Mouse (Mus musculus) hindlimb bud, embryonic 11.5 days (tissue): ENCODE results near the gene Ccr9.
"Not testable (repeated sequence)": the region's sequence is repeated elsewhere in the genome, so short reads cannot be mapped to it uniquely, and the experiment has no call there.

Source experiments
- DNase-seq: peaks from one replicate; pipeline ENCODE4 v3.0.0-alpha.2; 2012; ENCODE audit warnings: low read depth, low spot score; ENCODE audit errors: extremely low spot score

The Ccr9 gene

GRCm38 (mm10) chr9:123713111-123713510, 34.9 kb downstream of the Ccr9 start:
- no peak for DNase-seq

DNA sequence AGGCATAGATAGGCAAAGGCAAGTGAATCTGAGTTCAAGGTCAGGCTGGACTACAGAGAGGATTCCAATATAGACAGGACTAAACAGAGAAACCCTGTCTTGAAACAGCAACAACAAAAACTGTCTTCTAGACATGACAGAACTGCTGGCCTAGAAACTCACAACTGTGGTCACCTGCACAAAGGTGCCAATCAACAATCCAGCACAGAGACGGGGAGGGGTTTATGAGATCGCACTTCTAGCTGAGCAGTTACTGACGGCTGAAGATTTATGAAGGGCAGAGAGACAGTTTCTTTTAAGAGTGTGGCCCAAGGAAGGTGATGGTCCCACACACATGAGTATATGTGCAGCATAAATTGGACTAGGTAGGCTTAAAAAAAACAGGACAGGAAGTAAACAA, 38.1 kb downstream of the Ccr9 start:
- no peak for DNase-seq

- DNase-seq, result peak; percentile 96
Measured at GRCm38 (mm10) chr9:123717186-123718008, 39.2 kb downstream of the Ccr9 start, which contains the start of gene Lztfl1. Gene Lztfl1 (minus strand): TSS chr9:123717697.

- no peak for DNase-seq
Measured at GRCm38 (mm10) chr9:123722737-123723493, 44.7 kb downstream of the Ccr9 start.

DNA sequence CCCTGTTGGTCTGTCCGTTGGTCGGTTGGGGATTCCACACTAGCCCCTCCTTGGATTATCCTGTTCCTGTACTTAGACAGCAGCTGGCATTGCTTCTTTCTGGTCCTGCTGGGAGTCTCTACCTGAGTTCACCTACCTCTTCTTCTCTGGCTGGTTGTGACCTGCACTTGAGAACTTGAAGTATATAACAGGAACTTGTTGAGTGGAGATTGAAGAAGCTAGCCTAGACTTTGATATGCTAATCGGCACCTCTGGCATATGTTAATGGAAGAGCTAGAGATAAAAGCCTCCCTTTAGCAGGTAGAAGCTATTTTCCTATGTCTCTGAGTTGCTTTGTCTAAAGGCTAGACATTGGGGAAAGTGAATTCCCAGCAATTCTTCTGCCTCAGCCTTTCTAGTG, 53.0 kb downstream of the Ccr9 start:
- no peak for DNase-seq

DNA sequence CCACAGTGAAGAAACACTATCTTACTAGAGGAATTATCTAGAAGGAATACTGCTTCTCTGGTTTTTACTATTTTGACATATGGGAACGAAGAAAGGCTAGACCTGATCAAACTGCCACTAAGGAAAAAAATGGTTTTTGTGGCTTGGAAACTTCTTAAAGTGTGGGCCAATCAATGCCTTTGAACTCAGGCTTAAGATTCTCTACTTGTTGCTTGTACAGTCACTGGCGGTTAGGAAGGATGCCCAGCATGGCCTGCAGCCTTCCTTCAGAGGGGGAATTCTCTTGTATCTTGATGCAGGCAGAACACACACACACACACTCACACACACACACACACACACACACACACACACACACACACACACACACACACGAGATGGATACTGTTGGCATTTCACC, 55.9 kb downstream of the Ccr9 start:
- DNase-seq, result no peak

GRCm38 (mm10) chr9:123740799-123741198, 62.6 kb downstream of the Ccr9 start:
- no peak for DNase-seq

DNA sequence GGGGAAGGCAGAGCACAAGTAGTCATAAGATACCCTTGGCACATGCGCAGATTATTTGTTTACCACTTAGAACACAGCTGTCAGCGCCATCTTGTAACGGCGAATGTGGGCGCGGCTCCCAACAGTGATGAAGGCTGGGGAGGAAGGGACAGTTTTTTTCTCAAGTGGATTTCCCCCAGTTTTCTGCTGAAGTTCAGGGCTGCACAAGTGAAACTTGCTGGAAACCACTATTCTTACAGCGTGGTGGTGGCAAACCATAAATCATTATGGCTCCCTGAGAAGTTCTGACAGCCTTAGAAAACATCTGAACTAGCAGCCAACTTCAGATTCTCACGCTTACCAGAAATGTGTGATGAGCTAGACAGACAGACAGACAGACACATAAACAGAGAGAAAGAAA, 71.4 kb downstream of the Ccr9 start:
- DNase-seq, result not testable (repeated sequence)

DNA sequence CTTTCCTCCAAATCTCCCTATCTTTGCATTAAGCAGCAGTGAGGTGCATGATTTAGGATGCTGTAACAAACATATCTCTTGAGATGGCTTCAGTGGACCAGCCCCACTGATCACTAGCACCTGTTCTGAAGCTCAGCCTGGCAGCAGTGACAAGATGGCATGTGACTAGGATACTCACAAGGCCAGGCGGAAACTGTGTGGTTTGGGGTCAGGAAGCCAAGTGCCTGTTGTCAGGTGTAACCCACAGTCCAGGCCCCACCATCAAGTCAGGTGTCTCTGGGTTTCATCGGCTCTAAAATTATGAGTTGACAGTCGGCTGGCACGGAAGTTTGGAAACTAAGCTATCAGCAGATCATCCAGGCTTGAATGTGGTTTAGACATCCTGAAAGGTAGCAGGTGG, 76.1 kb downstream of the Ccr9 start:
- DNase-seq, result no peak

GRCm38 (mm10) chr9:123756752-123757151, 78.5 kb downstream of the Ccr9 start:
- no peak for DNase-seq

GRCm38 (mm10) chr9:123757326-123757725, 79.1 kb downstream of the Ccr9 start:
- DNase-seq, result no peak

- DNase-seq, result no peak
Measured at GRCm38 (mm10) chr9:123758156-123758555, 79.9 kb downstream of the Ccr9 start.

DNA sequence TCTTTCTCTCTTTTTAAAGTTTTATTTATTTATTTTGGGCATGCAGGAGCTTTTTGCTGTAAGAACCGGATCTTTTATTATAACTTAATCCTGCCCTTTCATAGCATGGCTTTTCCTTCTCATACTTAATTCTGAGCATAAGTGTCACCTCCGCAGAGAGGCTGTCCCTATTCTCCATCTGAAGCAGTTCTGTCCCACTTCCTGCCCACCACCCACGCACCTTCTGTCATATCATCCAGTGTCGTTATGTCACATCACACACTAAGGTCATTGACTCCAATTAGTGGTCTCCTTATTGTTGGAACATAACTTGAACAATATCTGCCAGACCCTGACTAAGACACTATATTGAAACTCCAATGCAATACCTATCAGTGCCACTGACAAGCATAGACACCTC, 80.4 kb downstream of the Ccr9 start:
- DNase-seq, result no peak

DNA sequence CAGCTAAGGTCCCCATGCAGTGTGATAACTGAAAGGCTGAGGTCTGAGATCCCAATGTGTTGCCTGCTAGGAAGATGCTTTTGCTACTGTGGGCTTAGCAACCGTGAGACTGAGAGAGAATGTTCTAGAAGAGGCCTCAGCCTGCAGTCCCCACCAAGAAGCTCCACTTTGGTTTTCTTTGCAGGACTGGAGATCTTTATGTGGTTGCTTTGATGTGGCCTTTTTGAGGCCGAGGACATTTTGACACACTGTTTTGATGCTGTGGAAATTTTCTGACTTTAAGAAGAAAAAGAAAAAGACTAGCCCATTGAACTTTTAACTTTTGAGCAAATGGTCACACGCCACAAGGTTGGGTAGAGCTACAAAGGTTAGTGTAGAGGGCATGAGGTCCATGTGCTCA, 82.6 kb downstream of the Ccr9 start:
- DNase-seq, result no peak

DNA sequence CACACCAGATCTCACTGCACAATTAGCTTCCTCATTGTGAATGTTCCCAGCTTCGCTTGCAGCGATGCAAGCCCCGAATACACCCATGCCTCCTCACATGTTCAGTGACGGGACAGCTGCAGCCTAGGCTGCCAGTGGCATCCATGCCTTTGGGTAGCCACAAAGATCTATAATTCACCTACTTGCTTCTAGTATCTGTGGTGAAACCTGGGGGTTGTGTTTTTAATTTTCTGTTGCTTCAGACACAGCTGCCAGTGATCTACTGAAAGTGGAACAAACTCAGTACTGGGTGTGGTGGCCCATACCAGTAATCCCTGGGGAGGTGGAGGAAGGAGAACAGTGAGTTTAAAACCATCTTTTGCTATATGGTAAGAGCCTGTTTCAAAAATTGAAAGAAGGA, 84.6 kb downstream of the Ccr9 start:
- DNase-seq, result no peak

- no peak for DNase-seq
Measured at GRCm38 (mm10) chr9:123763771-123764170, 85.5 kb downstream of the Ccr9 start.

DNA sequence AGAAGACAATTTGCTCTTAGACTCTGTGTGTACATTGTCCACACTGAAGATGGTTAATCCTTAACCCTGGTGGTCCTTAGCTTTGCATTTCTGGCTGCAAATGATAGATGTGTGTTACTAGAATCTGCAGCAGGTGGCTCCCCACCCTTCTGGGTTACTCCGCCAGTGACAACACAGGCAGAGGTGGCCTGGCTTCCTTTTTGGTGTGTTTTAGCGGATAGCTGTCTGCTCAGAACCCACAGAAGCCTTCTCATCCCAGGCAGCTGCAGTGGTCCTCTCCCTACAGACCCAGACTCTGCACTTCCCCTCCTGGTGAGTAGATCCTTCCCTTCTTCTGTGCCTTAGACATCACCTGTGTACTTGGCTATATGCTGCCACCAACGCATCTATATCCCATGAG, 88.8 kb downstream of the Ccr9 start:
- DNase-seq, result no peak

DNA sequence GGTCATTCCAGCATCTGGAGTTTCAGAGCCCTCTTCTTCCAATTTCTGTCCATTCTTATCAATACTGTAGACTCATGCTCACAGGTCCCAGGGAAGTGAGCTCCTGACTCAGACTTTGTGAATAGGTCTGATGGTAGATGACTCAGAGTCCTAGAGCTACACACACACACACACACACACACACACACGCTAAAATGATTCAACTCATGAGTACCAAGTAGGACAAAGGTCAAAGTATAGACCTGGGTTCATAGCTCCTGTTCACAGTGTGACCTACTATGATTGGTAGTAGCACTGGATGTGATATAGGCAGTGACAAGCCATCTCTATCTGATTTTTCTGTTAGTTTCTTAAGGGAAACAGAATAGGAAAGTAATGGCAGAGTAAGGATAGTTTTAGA, 90.2 kb downstream of the Ccr9 start:
- DNase-seq, result no peak

DNA sequence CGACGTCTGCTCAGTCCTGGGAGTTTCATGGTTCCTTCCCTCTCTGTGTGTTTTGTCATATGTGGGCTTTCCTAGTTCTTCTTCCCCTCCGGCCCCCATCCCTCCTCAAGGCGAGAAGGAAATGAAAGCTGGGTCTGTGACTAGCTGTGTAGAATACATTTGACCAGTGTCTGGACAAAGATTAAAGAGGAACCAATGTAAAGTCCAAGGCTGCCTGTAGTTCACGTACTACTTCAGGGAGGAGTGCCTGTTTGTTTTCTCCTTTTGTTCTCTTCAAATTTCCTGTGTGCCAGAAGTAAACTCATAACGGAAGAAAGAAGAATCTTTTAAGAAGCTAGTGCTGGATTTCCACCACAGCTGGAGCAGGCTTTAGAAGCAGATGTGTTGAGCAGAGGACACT, 91.3 kb downstream of the Ccr9 start:
- no peak for DNase-seq

DNA sequence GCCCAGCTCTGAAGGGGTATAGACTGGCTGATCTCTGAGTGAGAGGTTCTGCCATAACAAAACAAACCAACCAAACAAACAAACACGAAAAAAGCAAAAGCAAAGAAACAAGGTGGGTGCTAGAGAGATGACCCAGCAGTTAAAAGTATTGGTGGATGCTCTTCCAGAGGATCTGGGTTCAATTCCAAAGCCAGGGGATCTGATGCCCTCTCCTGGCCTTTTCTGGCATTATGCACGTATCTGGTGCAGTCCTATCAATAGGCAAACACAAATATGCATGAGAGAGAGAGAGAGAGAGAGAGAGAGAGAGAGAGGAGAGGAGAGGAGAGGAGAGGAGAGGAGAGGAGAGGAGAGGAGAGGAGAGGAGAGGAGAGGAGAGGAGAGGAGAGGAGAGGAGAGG, 95.1 kb downstream of the Ccr9 start:
- DNase-seq, result not testable (repeated sequence)

DNA sequence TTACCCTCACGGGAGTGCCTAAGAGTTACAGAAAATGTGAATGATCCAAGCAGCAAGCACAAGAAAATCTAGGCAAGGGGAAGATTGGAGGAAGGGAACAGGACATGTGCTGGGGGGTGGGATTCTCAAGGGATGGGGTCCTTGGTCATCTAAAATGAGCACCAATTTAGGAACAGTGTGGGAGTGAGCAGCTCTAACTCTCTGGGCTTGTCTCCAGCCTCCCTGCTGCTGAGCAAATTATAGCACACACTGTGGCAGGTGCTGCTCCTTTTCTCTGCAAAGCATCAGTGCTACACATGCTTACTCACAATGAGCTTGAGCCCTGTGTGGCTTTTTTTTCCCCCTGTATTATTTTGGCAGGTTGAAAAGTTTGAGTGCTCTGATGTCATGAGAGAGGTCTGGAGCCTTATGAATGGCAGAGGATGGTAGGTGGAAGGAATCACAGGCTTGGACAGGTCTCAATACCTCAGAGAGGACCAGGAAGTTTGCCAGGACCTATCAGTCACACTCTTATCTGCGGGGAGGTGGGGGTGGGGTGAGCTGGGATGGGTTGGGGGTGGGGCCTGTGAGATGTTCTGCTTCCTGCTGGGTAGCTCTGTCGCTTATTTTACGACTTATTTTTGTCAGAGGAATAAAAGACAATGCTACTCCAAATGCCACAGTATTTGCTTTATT, 110.8 kb downstream of the Ccr9 start:
- no peak for DNase-seq

- DNase-seq, result no peak
Measured at GRCm38 (mm10) chr9:123796174-123796573, 117.9 kb downstream of the Ccr9 start.
